25 mouse cellular contexts compared by ENCODE assay signal in the genomic region with DNA sequence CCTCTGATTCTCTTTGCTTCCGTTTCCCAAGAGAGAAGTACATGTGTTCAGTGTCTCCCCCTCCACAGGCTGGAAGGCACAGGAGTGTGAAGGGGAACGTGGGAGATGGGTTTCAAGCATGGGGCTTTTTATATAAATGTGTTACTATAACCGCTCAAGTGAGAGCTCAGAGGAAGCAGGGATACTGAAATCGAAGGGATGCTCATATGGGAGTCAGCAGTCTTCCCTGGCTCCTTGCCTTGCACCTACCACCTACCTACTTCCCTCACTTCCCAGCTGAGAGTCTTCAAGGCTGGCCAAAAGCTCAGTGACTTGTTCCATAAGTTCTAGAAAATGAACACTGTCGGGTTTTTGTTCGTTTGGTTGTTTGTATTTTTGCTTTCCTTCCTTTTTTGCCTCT. TPM values are rescaled to one million over a fixed set of nuclear protein-coding genes. Genes with fewer than 3 reads are reported as not detected.
DNase-seq lines count a peak whose midpoint lies in the region; ATAC-seq lines count a peak whose summit lies in the region.
"Had no signal": no experiment of that assay in that cellular context is flagged by ENCODE, and none has a peak within 500 bp of the region (broad histone marks: within the 10 kb centered on the region; RNA-seq: fewer than 3 reads in every experiment).

No protein-coding gene starts in this region.

- no peaks in the 10 kb centered on the region for H3K36me3 ChIP-seq in forebrain, embryonic 16.5 days (ENCODE audit: control insufficient read depth, insufficient read depth)
- H3K36me3 ChIP-seq in forebrain, embryonic 11.5 days (ENCODE audit: control insufficient read depth, insufficient read depth, low read length): no peaks in the 10 kb centered on the region
- H3K36me3 ChIP-seq in intestine, embryonic 15.5 days: no peaks in the 10 kb centered on the region
- H3K36me3 ChIP-seq: G1E; midbrain, embryonic 13.5 days; neural tube, embryonic 13.5 days had no signal

- peak; percentile 7; the same call in 1 of the 2 replicates for ATAC-seq in forebrain, embryonic 16.5 days
- ATAC-seq in forebrain, embryonic 11.5 days (replicated peaks; ENCODE audit: low FRiP score): no peak
- no peak for ATAC-seq in intestine, embryonic 15.5 days
- ATAC-seq: activated CD4-positive, CD25-positive, alpha-beta regulatory T cell, adult 4 months; liver, postnatal 0 days; midbrain, embryonic 13.5 days had no signal

- no peaks in the 10 kb centered on the region for H3K27me3 ChIP-seq in forebrain, embryonic 16.5 days (replicated peaks; ENCODE audit: control insufficient read depth, insufficient read depth, low read length)
- H3K27me3 ChIP-seq in forebrain, embryonic 11.5 days (ENCODE audit: control insufficient read depth, insufficient read depth, low read length): no peaks in the 10 kb centered on the region
- H3K27me3 ChIP-seq in intestine, embryonic 15.5 days (replicated peaks): no peaks in the 10 kb centered on the region
- H3K27me3 ChIP-seq: midbrain, embryonic 13.5 days had no signal

- H3K27ac ChIP-seq in forebrain, embryonic 16.5 days (ENCODE audit: low read length): no peak overlapping the region
- H3K27ac ChIP-seq in forebrain, embryonic 11.5 days (ENCODE audit: low read depth, low read length): no peak overlapping the region
- no peak overlapping the region for H3K27ac ChIP-seq in intestine, embryonic 15.5 days
- H3K27ac ChIP-seq: midbrain, embryonic 13.5 days; neural tube, embryonic 13.5 days had no signal

- no peak overlapping the region for H3K4me2 ChIP-seq in forebrain, embryonic 16.5 days (ENCODE audit: low read length)
- H3K4me2 ChIP-seq in forebrain, embryonic 11.5 days (ENCODE audit: low read depth, low read length, severe bottlenecking): no peak overlapping the region
- H3K4me2 ChIP-seq in intestine, embryonic 15.5 days (replicated peaks): no peak overlapping the region
- H3K4me2 ChIP-seq: midbrain, embryonic 13.5 days; neural tube, embryonic 13.5 days had no signal

- H3K4me3 ChIP-seq in forebrain, embryonic 16.5 days (replicated peaks; ENCODE audit: low read length): no peak overlapping the region
- H3K4me3 ChIP-seq in forebrain, embryonic 11.5 days (ENCODE audit: low read depth, low read length): no peak overlapping the region
- no peak overlapping the region for H3K4me3 ChIP-seq in intestine, embryonic 15.5 days (replicated peaks)
- H3K4me3 ChIP-seq: midbrain, embryonic 13.5 days; neural tube, embryonic 13.5 days had no signal

- H3K4me1 ChIP-seq in forebrain, embryonic 16.5 days (replicated peaks; ENCODE audit: control insufficient read depth, insufficient read depth, low read length): no peaks in the 10 kb centered on the region; the same call in 1 of the 2 replicates
- 0 out of 2 replicates have a peak, but pooled peaks cover 2% of the 10 kb centered on the region for H3K4me1 ChIP-seq in forebrain, embryonic 11.5 days (replicated peaks; ENCODE audit: control insufficient read depth, insufficient read depth, low read length)
- no peaks in the 10 kb centered on the region for H3K4me1 ChIP-seq in intestine, embryonic 15.5 days (replicated peaks)

- H3K9ac ChIP-seq in forebrain, embryonic 16.5 days (replicated peaks; ENCODE audit: low read depth, low read length): no peak overlapping the region
- no peak overlapping the region for H3K9ac ChIP-seq in forebrain, embryonic 11.5 days (ENCODE audit: low read length)
- H3K9ac ChIP-seq in intestine, embryonic 15.5 days: no peak overlapping the region
- H3K9ac ChIP-seq: liver, postnatal 0 days; midbrain, embryonic 13.5 days; neural tube, embryonic 13.5 days had no signal

- no peaks in the 10 kb centered on the region; the same call in 1 of the 2 replicates for H3K9me3 ChIP-seq in forebrain, embryonic 16.5 days (ENCODE audit: control insufficient read depth, low read length)
- no peaks in the 10 kb centered on the region for H3K9me3 ChIP-seq in forebrain, embryonic 11.5 days (ENCODE audit: control insufficient read depth, low read length)
- no peaks in the 10 kb centered on the region for H3K9me3 ChIP-seq in intestine, embryonic 15.5 days
- H3K9me3 ChIP-seq: G1E; midbrain, embryonic 13.5 days; neural tube, embryonic 13.5 days had no signal

- 89% methylated on average over 6 of the region's 6 CpGs for WGBS in forebrain, embryonic 16.5 days
- WGBS in forebrain, embryonic 11.5 days: 79% methylated on average over 6 of the region's 6 CpGs
- 85% methylated on average over 6 of the region's 6 CpGs for WGBS in intestine, embryonic 15.5 days

- DNase-seq in forebrain, embryonic 11.5 days (ENCODE audit: low spot score): no peak
- DNase-seq in frontal cortex, adult 2 months (ENCODE audit: extremely low spot score in 1 of 2, low spot score in 1 of 2): peak; percentile 67 to 76
- DNase-seq in left cerebral cortex, postnatal 14 days (ENCODE audit: low spot score in 2 of 2): peak; percentile 33 to 44
- peak; percentile 36 for DNase-seq in right cerebral cortex, postnatal 25 days
- no peak for DNase-seq in c-Kit-positive CD71-positive TER-119-positive erythroid progenitor cells, embryonic 14.5 days (ENCODE audit: low spot score)
- DNase-seq: adrenal gland, postnatal 25 days; cerebellum, adult 18-20 months; cerebellum, postnatal 25 days; gastrocnemius, postnatal 36 days; kidney, adult 18-20 months; kidney, postnatal 14 days; liver; liver, postnatal 0 days; lung, postnatal 10 days; thymus, postnatal 36 days had no signal

- intact Hi-C loops in left cerebral cortex, postnatal 14 days (cut with DNase I): no loop called here

RNA-seq across cellular contexts. Expression of a gene that starts 46.3 kb away (rescaled TPM):
- 7.2 and 12.6 TPM in 2 replicates for polyA plus RNA-seq in forebrain, embryonic 16.5 days (2015; fragmentation: Nextera tagmentation; extraction: Ambion mirVana)
- polyA plus RNA-seq in forebrain, embryonic 11.5 days (2014; fragmentation: Nextera tagmentation; extraction: Ambion mirVana): 4.5 and 7.3 TPM in 2 replicates
- 27.4 and 35.5 TPM in 2 replicates for polyA plus RNA-seq in frontal cortex, adult 2 months (2012; rRNA removed)
- 10 to 100 TPM in 1 of 2 experiments, 1 to 10 TPM in 1; 8.9 to 10.8 TPM for total RNA-seq in left cerebral cortex, postnatal 14 days (2021)
- 0.16 TPM in 1 of 2 replicates, not detected in the other for polyA plus RNA-seq in intestine, embryonic 15.5 days (2015; fragmentation: Nextera tagmentation; extraction: Ambion mirVana)
- total RNA-seq: gastrocnemius, postnatal 36 days; heart, adult 8-10 months; hematopoietic stem cell, adult 5-6 weeks; megakaryocyte progenitor cell, adult 5-6 weeks had no signal
- polyA plus RNA-seq: activated CD4-positive, CD25-positive, alpha-beta regulatory T cell, adult 4 months; G1E; heart, embryonic 16.5 days; liver, postnatal 0 days; neural tube, embryonic 13.5 days had no signal

Comparison
In these comparisons a context has a peak if more than half of its experiments do, and no peak if none do; other contexts are left out.
1. DNase-seq: peak in frontal cortex, adult 2 months (2 of 2), left cerebral cortex, postnatal 14 days (2 of 2) and right cerebral cortex, postnatal 25 days (single experiment); none in forebrain, embryonic 11.5 days (single experiment) and c-Kit-positive CD71-positive TER-119-positive erythroid progenitor cells, embryonic 14.5 days (single experiment).